ENCODE assay signal across 12 mouse cellular contexts in the genomic region with DNA sequence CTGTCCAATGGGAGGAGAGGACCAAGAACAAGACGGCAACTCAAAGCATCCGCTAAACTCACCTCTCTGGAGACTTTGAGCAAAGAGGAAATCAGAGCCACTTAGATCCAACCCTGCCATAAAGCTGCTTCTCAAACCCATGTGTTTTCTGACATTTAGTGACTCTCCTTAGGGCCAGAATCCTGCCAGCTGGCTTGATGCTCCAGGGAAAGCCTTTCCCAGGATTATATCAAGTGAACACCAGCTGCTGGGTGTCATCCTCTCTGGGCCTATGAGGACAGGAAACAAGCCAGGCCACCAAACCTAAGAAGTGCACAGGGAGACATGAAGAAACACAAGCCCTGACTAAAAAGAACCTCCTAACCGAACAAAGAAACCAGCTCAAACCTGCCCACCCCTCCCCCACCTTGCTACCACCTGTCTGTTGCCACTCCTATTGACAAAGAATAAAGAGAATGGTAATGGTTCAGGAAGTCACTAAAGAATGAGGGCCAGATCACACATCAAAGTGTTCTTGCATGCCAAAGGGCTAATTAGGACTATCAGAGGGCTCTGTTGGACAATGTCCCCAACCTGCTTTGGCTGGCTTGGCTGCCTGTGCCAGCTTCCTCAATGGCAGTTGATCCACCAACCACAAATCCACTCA.
DNase-seq lines count a peak whose midpoint lies in the region; ATAC-seq and TF ChIP-seq lines count a peak whose summit lies in the region.
"Had no signal": no experiment of that assay in that cellular context is flagged by ENCODE, and none has a peak within 500 bp of the region (broad histone marks: within the 10 kb centered on the region; RNA-seq: fewer than 3 reads in every experiment).

No protein-coding gene starts in this region.

- H3K9me3 ChIP-seq in heart, embryonic 12.5 days (replicated peaks): no peaks in the 10 kb centered on the region
- no peaks in the 10 kb centered on the region for H3K9me3 ChIP-seq in embryonic facial prominence, embryonic 14.5 days (ENCODE audit: control insufficient read depth, low read length)
- no peaks in the 10 kb centered on the region for H3K9me3 ChIP-seq in liver, embryonic 12.5 days (replicated peaks)
- H3K9me3 ChIP-seq: forebrain, embryonic 10.5 days had no signal

- no peak overlapping the region for H3K4me2 ChIP-seq in heart, embryonic 12.5 days
- no peak overlapping the region for H3K4me2 ChIP-seq in embryonic facial prominence, embryonic 14.5 days (ENCODE audit: low read depth, low read length)
- H3K4me2 ChIP-seq in liver, embryonic 12.5 days: no peak overlapping the region

- 73% methylated on average over 3 of the region's 3 CpGs for WGBS in heart, embryonic 12.5 days
- WGBS in embryonic facial prominence, embryonic 14.5 days: 69% methylated on average over 3 of the region's 3 CpGs
- WGBS in small intestine, adult 2 months: 45% methylated on average over 3 of the region's 3 CpGs
- WGBS in liver, embryonic 12.5 days (ENCODE audit: insufficient replicate concordance): 69% methylated on average over 3 of the region's 3 CpGs

- no peak overlapping the region for H3K27ac ChIP-seq in heart, embryonic 12.5 days (ENCODE audit: poor library complexity, severe bottlenecking)
- no peak overlapping the region for H3K27ac ChIP-seq in embryonic facial prominence, embryonic 14.5 days (replicated peaks; ENCODE audit: low read depth, low read length)
- H3K27ac ChIP-seq in small intestine, adult 2 months (ENCODE audit: insufficient read depth, low read depth, low read length): peak overlapping the region; percentile 31; the same call in 1 of the 2 replicates
- H3K27ac ChIP-seq in liver, embryonic 12.5 days: no peak overlapping the region
- H3K27ac ChIP-seq: forebrain, embryonic 10.5 days; hindbrain, postnatal 0 days had no signal

- H3K36me3 ChIP-seq in heart, embryonic 12.5 days: no peaks in the 10 kb centered on the region
- no peaks in the 10 kb centered on the region for H3K36me3 ChIP-seq in embryonic facial prominence, embryonic 14.5 days (ENCODE audit: control insufficient read depth, insufficient read depth, low read length)
- H3K36me3 ChIP-seq in small intestine, adult 2 months (ENCODE audit: control insufficient read depth, insufficient read depth, low read length): no peaks in the 10 kb centered on the region
- no peaks in the 10 kb centered on the region for H3K36me3 ChIP-seq in liver, embryonic 12.5 days

- no peak for ATAC-seq in heart, embryonic 12.5 days (ENCODE audit: insufficient number of reproducible peaks, low FRiP score)
- ATAC-seq in embryonic facial prominence, embryonic 14.5 days (ENCODE audit: low read depth): no peak
- no peak for ATAC-seq in liver, embryonic 12.5 days
- ATAC-seq: CD4-positive, CD25-positive, alpha-beta regulatory T cell, adult 4 months; hindbrain, postnatal 0 days had no signal

- no peak overlapping the region for H3K9ac ChIP-seq in heart, embryonic 12.5 days
- no peak overlapping the region for H3K9ac ChIP-seq in embryonic facial prominence, embryonic 14.5 days (ENCODE audit: low read depth, low read length)
- H3K9ac ChIP-seq in liver, embryonic 12.5 days: no peak overlapping the region

- intact Hi-C loops in heart, postnatal 14 days (cut with DNase I): no loop called here

- no peak overlapping the region for H3K4me3 ChIP-seq in heart, embryonic 12.5 days
- H3K4me3 ChIP-seq in embryonic facial prominence, embryonic 14.5 days (ENCODE audit: low read depth, low read length): no peak overlapping the region
- H3K4me3 ChIP-seq in small intestine, adult 2 months (ENCODE audit: low read depth, low read length): no peak overlapping the region
- no peak overlapping the region for H3K4me3 ChIP-seq in liver, embryonic 12.5 days
- H3K4me3 ChIP-seq: forebrain, embryonic 10.5 days had no signal

- no peak for TF ChIP-seq POLR2A in small intestine, adult 2 months (IDR thresholded peaks at IDR 0.05; ENCODE audit: low read depth, low read length)

- H3K27me3 ChIP-seq in heart, embryonic 12.5 days (replicated peaks): no peaks in the 10 kb centered on the region
- H3K27me3 ChIP-seq in embryonic facial prominence, embryonic 14.5 days (replicated peaks; ENCODE audit: control insufficient read depth, insufficient read depth, low read length): no peaks in the 10 kb centered on the region
- no peaks in the 10 kb centered on the region for H3K27me3 ChIP-seq in small intestine, adult 2 months (ENCODE audit: control insufficient read depth, insufficient read depth, low read length)
- no peaks in the 10 kb centered on the region for H3K27me3 ChIP-seq in liver, embryonic 12.5 days (replicated peaks)

- TF ChIP-seq CTCF in small intestine, adult 2 months (IDR thresholded peaks at IDR 0.05; ENCODE audit: extremely low read depth, insufficient read length, insufficient replicate concordance, low read depth, low read length): no peak

- no peaks in the 10 kb centered on the region for H3K4me1 ChIP-seq in heart, embryonic 12.5 days (replicated peaks)
- no peaks in the 10 kb centered on the region; the same call in 1 of the 2 replicates for H3K4me1 ChIP-seq in embryonic facial prominence, embryonic 14.5 days (ENCODE audit: control insufficient read depth, insufficient read depth, low read length)
- no peaks in the 10 kb centered on the region for H3K4me1 ChIP-seq in small intestine, adult 2 months (ENCODE audit: control insufficient read depth, insufficient read depth, insufficient read length, low read length)
- no peaks in the 10 kb centered on the region for H3K4me1 ChIP-seq in liver, embryonic 12.5 days

- DNase-seq in heart, postnatal 14 days: peak; percentile 44 to 53
- peak; percentile 11 for DNase-seq in retina, postnatal 1 day
- DNase-seq in retina, embryonic 14.5 days (ENCODE audit: low spot score): no peak
- peak; percentile 20 for DNase-seq in embryonic facial prominence, embryonic 14.5 days (ENCODE audit: low spot score)
- no peak for DNase-seq in layer of hippocampus, adult 11-12 months (ENCODE audit: low spot score)
- DNase-seq: thymus, postnatal 25 days had no signal

Comparison
In these comparisons a context has a peak if more than half of its experiments do, and no peak if none do; other contexts are left out.
1. DNase-seq: peak in heart, postnatal 14 days (2 of 2), retina, postnatal 1 day (single experiment) and embryonic facial prominence, embryonic 14.5 days (single experiment); none in retina, embryonic 14.5 days (single experiment) and layer of hippocampus, adult 11-12 months (single experiment).